Mouse (Mus musculus) kidney, embryonic 15.5 days (tissue): ENCODE measurements around the gene Mbnl2. TPM values are rescaled to one million over a fixed set of nuclear protein-coding genes. Genes with fewer than 3 reads are reported as not detected.

Source experiments
- ATAC-seq: fragments of 200-750 bp; cut with Nextera tagmentation; replicated peaks from 2 replicates; pipeline ENCODE4 v1.8.0; 2017; ENCODE audit warnings: moderate TSS enrichment; ENCODE audit not compliant: low FRiP score
- H3K27ac ChIP-seq: fragments of 300-500 bp; sonication (generic); 2 replicates; pipeline ENCODE4 v1.5.1; 2015; ENCODE audit warnings: mild to moderate bottlenecking, inconsistent platforms
- H3K27me3 ChIP-seq: fragments of 300-500 bp; sonication (generic); 2 replicates; pipeline ENCODE4 v1.6.1; 2015; ENCODE audit warnings: inconsistent platforms
- H3K36me3 ChIP-seq: fragments of 300-500 bp; sonication (generic); 2 replicates; pipeline ENCODE4 v1.6.1; 2015; ENCODE audit warnings: inconsistent platforms
- H3K4me1 ChIP-seq: fragments of 300-500 bp; sonication (generic); 2 replicates; pipeline ENCODE4 v1.6.1; 2015; ENCODE audit warnings: inconsistent platforms
- H3K4me2 ChIP-seq: fragments of 300-500 bp; sonication (generic); 2 replicates; pipeline ENCODE4 v1.6.1; 2015; ENCODE audit warnings: moderate library complexity, mild to moderate bottlenecking, inconsistent platforms
- H3K4me3 ChIP-seq: fragments of 300-500 bp; sonication (generic); replicated peaks from 2 replicates; pipeline ENCODE4 v1.5.1; 2015; ENCODE audit warnings: mild to moderate bottlenecking, inconsistent platforms
- H3K9ac ChIP-seq: fragments of 300-500 bp; sonication (generic); 2 replicates; pipeline ENCODE4 v1.6.1; 2015; ENCODE audit warnings: mild to moderate bottlenecking, inconsistent platforms
- H3K9me3 ChIP-seq: fragments of 300-500 bp; sonication (generic); replicated peaks from 2 replicates; pipeline ENCODE4 v1.6.1; 2016; ENCODE audit warnings: inconsistent platforms
- WGBS: fragments of 180-500 bp; shearing (Covaris S2); methylation state at CpG from one replicate; pipeline ENCODE4 v1.1.7; 2015; ENCODE audit warnings: mixed read lengths; 5-methylcytosine and 5-hydroxymethylcytosine counted together
- polyA plus RNA-seq: library from polyadenylated mRNA; unstranded; fragments of >200 nt; fragmentation: Nextera tagmentation; extraction: Ambion mirVana; gene quantifications from 2 replicates; pipeline ENCODE4 v1.2.1, GENCODE M21; 2015

Gene Mbnl2
- polyA plus RNA-seq, 1 experiment from 2014 or later, result 91.7 TPM

DNA sequence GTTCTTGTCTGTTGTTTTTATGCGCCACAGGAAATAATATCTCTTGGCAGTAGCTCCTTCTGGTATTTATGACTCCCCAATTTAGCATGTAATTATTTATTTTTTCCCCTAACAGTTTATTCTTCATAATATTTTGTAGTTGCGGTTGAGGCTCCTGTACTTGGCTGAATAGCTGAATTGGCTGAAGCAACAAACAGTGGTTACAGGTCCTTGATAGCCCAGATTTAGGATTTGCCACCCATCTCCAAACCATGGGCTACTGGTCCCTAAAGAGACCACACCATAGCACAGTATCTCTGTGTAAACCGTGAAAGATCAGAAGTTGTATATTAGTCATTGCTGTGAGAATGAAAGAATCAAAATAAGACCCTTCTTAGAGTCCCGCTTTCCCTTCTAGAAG lies 25.3 kb downstream of the Mbnl2 start:
- Histone ChIP-seq H3K9me3 (no peaks in the 10 kb centered on the region), H3K27me3 (no peaks in the 10 kb centered on the region), H3K36me3 (no peaks in the 10 kb centered on the region), H3K27ac (no peak overlapping the region), H3K4me2 (no peak overlapping the region), H3K9ac (no peak overlapping the region), H3K4me3 (no peak overlapping the region), H3K4me1 (peaks cover 64% of the 10 kb centered on the region)
- WGBS, result 71% methylated on average over 4 of the region's 4 CpGs
- ATAC-seq, result no peak

DNA sequence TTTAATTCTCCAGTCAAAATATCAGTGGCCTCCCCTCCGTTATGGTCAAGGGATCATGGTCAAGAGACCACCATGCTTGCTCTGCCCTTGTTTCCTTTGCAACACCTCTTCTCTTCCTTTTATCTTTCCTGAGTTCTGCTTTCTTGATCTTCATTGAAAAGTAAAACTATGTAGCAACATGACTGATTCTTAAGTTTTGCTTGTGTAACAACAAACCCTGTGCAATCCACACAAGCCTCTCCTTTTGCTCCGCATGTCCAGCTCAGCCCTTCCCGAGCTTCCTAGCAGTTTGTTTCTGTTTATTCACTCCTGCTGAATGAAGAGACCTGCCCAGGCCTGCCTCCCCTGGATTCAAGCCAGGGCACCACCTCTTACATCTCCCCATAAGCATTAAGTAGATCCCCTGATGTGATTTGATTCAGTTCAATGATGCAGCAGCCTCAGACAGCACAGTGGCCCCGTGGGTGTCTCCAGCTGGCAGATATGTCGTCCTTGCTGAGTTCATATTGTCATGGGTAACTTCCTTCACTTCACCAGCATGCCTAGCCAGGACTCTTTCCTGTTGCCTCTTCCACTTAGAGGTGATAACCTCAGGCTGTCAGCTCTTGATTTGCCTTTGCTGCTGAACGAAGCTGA lies 27.6 kb downstream of the Mbnl2 start:
- 25% methylated on average over 6 of the region's 6 CpGs for WGBS
- Histone ChIP-seq H3K4me1 (peaks cover 53% of the 10 kb centered on the region), H3K9me3 (no peaks in the 10 kb centered on the region), H3K27me3 (no peaks in the 10 kb centered on the region), H3K4me3 (no peak overlapping the region), H3K36me3 (no peaks in the 10 kb centered on the region), H3K9ac (0 out of 2 replicates have a peak overlapping the region, but pooled peaks have one; percentile 14), H3K27ac (peak overlapping the region; percentile 59), H3K4me2 (no peak overlapping the region)
- peak; percentile 38; the same call in 1 of the 2 replicates for ATAC-seq

DNA sequence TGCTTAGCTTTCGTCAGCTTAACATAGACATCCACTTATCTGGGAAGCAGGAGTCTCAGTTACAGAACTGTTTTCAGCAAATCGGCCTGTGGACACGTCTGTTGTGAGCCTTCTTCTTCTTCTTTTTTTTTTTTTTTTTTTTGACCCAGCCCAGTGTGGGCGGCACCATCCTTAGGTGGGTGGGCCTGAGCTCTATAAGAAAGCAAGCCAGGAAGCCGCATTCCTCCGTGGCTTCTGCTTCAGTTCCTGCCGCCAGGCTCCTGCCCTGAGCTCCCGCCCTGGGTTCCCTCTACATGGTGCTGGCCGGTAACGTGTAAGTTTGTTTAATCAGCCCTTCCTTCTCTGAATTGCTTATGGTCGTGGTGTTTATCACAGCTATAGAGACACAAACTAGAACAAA lies 30.8 kb downstream of the Mbnl2 start:
- Histone ChIP-seq H3K9me3 (no peaks in the 10 kb centered on the region), H3K4me2 (no peak overlapping the region), H3K9ac (no peak overlapping the region), H3K27ac (no peak overlapping the region), H3K27me3 (no peaks in the 10 kb centered on the region), H3K4me1 (peaks cover 49% of the 10 kb centered on the region), H3K36me3 (no peaks in the 10 kb centered on the region), H3K4me3 (no peak overlapping the region)
- WGBS, result 81% methylated on average over 11 of the region's 11 CpGs
- ATAC-seq, result no peak

DNA sequence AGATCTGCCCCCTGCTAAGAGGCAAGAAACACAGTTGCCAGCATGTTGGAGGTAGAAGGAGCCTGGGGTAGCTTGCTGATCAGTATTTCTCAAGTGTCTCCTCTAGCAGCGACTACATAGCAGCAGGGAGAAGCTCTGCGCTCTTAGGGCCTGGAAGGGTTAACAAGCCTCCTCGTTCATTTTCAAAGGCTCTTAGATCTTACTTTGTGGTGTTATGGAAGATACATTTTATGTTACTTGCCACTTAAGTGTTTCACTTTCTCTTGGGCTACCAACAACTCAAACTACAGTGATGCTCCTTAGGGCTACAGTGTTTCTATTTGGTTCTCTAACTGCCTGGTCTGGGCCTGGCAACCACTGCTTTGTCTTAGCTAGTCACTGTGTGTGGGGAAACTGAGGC lies 31.9 kb downstream of the Mbnl2 start:
- Histone ChIP-seq H3K9ac (no peak overlapping the region), H3K27me3 (no peaks in the 10 kb centered on the region), H3K4me1 (peaks cover 49% of the 10 kb centered on the region), H3K4me3 (no peak overlapping the region), H3K4me2 (no peak overlapping the region), H3K36me3 (no peaks in the 10 kb centered on the region), H3K27ac (no peak overlapping the region), H3K9me3 (no peaks in the 10 kb centered on the region)
- ATAC-seq, result no peak
- WGBS, result 67% methylated on average over 3 of the region's 3 CpGs

DNA sequence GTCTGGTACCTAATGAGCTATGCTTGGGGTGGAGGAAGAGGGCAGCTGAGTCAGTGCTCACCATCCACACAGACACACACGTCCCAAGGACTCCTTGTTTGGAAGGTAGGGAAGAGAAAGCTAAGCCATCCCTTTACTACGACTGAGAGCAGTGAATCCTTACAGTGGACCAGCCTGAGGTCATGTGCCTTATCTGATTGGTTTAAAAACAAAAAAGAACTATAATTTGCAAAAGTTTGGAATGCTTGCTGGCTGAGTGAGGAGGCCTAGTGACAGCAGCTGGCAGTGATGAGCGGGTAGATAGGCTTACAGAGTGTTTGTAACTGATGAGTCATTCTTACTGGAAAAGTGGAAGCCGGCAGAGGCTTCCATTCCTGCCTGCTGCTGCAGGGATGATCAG lies 32.5 kb downstream of the Mbnl2 start:
- Histone ChIP-seq H3K9me3 (no peaks in the 10 kb centered on the region), H3K27me3 (no peaks in the 10 kb centered on the region), H3K36me3 (0 out of 2 replicates have a peak, but pooled peaks cover under 1% of the 10 kb centered on the region), H3K4me2 (no peak overlapping the region), H3K27ac (no peak overlapping the region), H3K4me3 (no peak overlapping the region), H3K9ac (no peak overlapping the region), H3K4me1 (peaks cover 44% of the 10 kb centered on the region)
- no peak; the same call in 1 of the 2 replicates for ATAC-seq
- 47% methylated on average over 4 of the region's 4 CpGs for WGBS

DNA sequence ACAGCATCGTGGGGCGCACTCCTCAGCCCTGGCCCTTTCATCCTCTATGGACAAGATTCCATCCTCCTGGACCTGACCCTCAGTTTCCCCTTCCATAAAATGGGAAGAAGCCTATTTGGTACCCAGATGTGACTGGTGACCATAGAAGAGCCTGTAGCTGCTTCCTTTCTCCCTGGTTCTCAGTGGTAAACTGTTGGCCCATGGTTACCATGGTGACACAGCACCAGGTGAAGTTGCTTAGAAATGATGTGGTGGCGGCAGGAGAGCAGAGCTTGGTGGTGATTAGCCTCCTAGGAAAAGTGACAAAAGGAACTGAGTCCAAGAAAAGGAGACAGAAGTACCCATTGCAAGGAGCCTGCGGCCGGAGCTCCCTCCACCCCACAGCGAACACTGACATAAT lies 34.2 kb downstream of the Mbnl2 start:
- peaks cover 39% of the 10 kb centered on the region for H3K4me1 ChIP-seq
- H3K4me3 ChIP-seq, result no peak overlapping the region
- H3K36me3 ChIP-seq, result peaks cover 6% of the 10 kb centered on the region; the same call in 1 of the 2 replicates
- ATAC-seq, result no peak
- no peaks in the 10 kb centered on the region for H3K27me3 ChIP-seq
- H3K4me2 ChIP-seq, result no peak overlapping the region
- H3K27ac ChIP-seq, result no peak overlapping the region
- H3K9me3 ChIP-seq, result no peaks in the 10 kb centered on the region
- WGBS, result 92% methylated on average over 6 of the region's 6 CpGs
- no peak overlapping the region for H3K9ac ChIP-seq

DNA sequence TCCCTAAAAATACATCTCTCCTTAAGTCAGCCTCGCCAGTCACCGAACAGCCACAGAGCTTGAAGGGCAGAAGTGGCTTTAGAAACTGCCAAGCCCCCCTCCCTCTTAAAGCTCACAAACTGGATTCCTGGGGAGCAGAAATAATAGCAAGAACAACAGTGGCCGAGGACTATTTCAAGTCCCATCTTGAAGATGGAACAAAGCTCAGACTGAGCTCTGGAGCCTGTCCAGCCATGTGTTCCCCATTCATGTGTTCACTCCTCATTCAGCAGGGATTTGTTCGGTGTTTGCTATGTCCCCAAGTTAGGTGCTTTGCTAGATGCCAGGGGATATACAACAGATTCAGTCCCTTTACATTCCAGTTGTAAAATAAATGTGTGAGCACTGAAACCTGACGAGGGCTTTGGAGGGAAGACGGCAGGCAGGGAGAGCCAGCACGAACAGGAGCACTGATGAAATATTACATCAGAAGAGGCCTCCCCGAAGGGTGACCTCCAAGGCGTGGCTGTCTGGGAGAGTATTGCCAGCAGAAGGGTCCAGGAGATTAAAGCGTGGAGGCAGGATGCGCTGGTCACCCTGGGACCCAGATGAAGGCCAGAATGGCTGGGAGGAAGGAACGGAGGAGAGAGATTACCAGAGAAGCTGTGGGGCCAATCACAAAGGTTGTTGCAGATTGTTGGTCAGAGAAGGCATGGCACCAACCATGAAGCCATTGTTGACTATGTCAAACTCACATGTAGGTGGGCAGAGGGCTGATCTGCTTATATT lies 36.0 kb downstream of the Mbnl2 start:
- peaks cover 44% of the 10 kb centered on the region for H3K4me1 ChIP-seq
- no peak overlapping the region for H3K27ac ChIP-seq
- peaks cover 8% of the 10 kb centered on the region; the same call in 1 of the 2 replicates for H3K36me3 ChIP-seq
- no peaks in the 10 kb centered on the region for H3K9me3 ChIP-seq
- H3K4me3 ChIP-seq, result no peak overlapping the region
- no peaks in the 10 kb centered on the region for H3K27me3 ChIP-seq
- no peak for ATAC-seq
- 71% methylated on average over 12 of the region's 12 CpGs for WGBS
- H3K4me2 ChIP-seq, result no peak overlapping the region
- H3K9ac ChIP-seq, result no peak overlapping the region

DNA sequence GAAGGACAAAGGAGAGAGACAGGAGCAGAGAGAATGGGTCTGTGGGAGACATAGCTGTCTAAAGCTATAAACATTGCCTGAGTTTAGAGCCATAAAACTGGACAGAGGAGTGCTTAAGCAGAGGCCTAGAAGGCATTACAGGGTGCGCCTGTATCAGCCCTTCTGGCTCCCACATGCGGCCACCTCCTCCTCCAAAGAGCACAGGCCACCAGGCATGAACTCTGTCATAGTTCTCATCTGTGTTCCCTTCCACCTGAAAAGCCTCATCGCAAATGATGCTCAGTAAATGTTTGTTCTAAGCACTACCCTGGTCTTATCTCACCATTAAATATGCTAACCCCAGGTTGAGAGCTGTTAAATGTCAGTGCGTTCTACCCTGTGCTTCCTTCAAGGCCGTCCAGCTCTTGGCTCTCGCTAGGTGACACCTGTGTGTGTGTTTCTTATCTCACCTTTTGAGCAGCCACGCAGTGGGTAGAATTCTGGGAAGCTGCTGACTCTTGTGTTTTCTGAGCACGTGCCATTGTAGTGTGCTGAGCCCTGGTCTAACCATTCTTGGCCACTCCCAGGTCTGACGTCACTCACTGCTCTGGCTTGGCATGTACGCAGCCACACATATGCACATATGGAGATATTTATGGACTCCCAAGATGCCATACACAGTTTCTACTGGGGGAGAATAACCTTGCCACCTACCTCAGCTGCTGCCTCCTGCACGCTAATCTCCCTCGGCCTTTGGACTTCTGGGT lies 37.4 kb downstream of the Mbnl2 start:
- H3K27ac ChIP-seq, result 0 out of 2 replicates have a peak overlapping the region, but pooled peaks have one; percentile 6
- H3K9me3 ChIP-seq, result no peaks in the 10 kb centered on the region
- 75% methylated on average over 12 of the region's 12 CpGs for WGBS
- H3K36me3 ChIP-seq, result peaks cover 8% of the 10 kb centered on the region; the same call in 1 of the 2 replicates
- H3K4me3 ChIP-seq, result no peak overlapping the region
- no peak overlapping the region for H3K4me2 ChIP-seq
- no peak overlapping the region for H3K9ac ChIP-seq
- H3K27me3 ChIP-seq, result no peaks in the 10 kb centered on the region
- H3K4me1 ChIP-seq, result peaks cover 34% of the 10 kb centered on the region
- 0 out of 2 replicates have a peak, but pooled peaks have one; percentile 23 for ATAC-seq

DNA sequence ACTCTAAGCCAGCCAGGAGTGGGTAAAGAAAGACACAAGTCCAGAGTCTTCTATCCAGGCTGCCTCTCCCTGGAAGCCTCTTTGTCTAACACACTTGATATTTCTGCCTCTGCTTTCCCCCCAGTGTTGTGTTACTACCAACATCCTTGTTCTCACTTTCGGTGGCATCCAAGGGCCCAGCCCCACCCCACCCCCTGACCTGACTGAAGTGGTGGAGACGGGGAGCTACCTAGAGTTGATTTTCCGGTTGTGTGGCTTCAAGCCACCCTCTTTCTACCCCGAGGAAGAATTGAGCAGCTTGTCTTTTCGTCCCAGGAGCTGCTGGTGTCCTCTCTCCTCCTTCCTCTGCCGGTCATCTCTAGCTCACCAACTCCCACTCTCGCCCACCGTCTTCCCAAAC lies 38.0 kb downstream of the Mbnl2 start:
- H3K4me2 ChIP-seq, result no peak overlapping the region
- ATAC-seq, result no peak

DNA sequence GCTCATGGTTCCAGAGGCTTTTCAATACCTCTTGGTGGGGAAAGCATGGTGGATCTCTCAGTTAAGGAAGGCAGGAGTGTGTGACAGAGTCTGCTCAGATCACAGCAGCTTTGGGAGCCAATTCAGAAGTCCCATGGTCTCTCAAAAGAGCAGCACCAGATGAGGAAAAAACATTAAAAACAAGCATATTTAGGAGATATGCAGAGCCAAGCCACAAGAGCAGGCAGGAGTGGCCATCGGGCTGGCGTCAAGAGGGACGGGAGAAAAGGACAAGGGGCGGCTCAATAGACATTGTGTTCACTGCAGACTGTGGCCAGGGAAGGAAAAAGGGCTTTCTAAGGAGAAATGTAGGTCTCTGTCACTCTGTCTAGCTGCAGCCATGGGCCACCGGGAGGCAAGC lies 40.3 kb downstream of the Mbnl2 start:
- 83% methylated on average over 5 of the region's 5 CpGs for WGBS
- Histone ChIP-seq H3K4me3 (no peak overlapping the region), H3K4me1 (peaks cover 24% of the 10 kb centered on the region), H3K27me3 (no peaks in the 10 kb centered on the region), H3K4me2 (no peak overlapping the region), H3K9ac (no peak overlapping the region), H3K36me3 (peaks cover 19% of the 10 kb centered on the region; the same call in 1 of the 2 replicates), H3K9me3 (no peaks in the 10 kb centered on the region), H3K27ac (no peak overlapping the region)
- no peak for ATAC-seq

More for the DNA sequence above, 38.0 kb downstream of the Mbnl2 start:
- WGBS, result 70% methylated on average over 8 of the region's 8 CpGs
- H3K27me3 ChIP-seq, result no peaks in the 10 kb centered on the region
- H3K4me1 ChIP-seq, result peaks cover 30% of the 10 kb centered on the region
- 0 out of 2 replicates have a peak overlapping the region, but pooled peaks have one; percentile 6 for H3K27ac ChIP-seq
- peaks cover 8% of the 10 kb centered on the region; the same call in 1 of the 2 replicates for H3K36me3 ChIP-seq
- no peak overlapping the region for H3K9ac ChIP-seq
- no peaks in the 10 kb centered on the region for H3K9me3 ChIP-seq
- no peak overlapping the region for H3K4me3 ChIP-seq

DNA sequence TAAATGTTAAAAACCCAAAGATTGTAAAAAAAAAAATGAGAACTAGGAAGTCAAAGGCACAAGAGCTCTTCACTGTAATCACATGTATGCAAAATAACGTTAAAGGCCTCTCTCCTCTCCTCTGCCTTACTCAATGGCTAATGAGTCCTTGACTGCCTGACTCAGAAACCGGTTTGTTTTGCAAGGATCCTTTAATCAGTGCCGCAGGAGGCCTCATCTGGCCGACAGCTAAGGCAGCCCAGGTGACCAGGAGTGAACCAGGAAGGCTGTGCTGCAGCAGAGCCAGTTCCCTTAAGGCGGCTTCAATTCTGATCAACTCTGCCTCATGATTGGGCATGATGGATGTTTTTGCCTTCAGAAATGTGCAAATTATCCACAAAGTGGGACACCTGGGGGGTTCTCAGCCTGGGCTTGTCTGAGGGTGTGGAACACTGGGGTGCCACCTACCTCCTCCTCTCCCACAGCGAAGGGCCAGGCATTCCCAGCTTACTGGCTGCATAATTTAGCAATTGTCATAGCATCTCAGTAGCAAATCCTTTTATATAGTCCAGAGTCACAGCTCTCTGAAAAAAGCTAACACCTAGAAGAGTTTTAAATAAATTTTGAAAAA lies 43.0 kb downstream of the Mbnl2 start:
- H3K9me3 ChIP-seq, result no peaks in the 10 kb centered on the region
- H3K4me2 ChIP-seq, result no peak overlapping the region
- peaks cover 14% of the 10 kb centered on the region; the same call in 1 of the 2 replicates for H3K36me3 ChIP-seq
- no peaks in the 10 kb centered on the region for H3K27me3 ChIP-seq
- no peak overlapping the region for H3K9ac ChIP-seq
- H3K4me3 ChIP-seq, result no peak overlapping the region
- no peak for ATAC-seq
- WGBS, result 47% methylated on average over 6 of the region's 6 CpGs
- H3K4me1 ChIP-seq, result peaks cover 22% of the 10 kb centered on the region; the same call in 1 of the 2 replicates
- H3K27ac ChIP-seq, result no peak overlapping the region
